Mouse (Mus musculus): ENCODE results near the gene Mgmt.

GRCm38 (mm10) chr7:136849811-136850210 is 44.6 kb upstream of the Mgmt start:
- TF ChIP-seq GATA1 (IDR thresholded peaks at IDR 0.05; ENCODE audit: borderline replicate concordance, low read length) = no peak
- TF ChIP-seq FLI1 (IDR thresholded peaks at IDR 0.05; ENCODE audit: low read length) = no peak
